Mouse (Mus musculus): ENCODE results near the gene Gm17387.

DNA sequence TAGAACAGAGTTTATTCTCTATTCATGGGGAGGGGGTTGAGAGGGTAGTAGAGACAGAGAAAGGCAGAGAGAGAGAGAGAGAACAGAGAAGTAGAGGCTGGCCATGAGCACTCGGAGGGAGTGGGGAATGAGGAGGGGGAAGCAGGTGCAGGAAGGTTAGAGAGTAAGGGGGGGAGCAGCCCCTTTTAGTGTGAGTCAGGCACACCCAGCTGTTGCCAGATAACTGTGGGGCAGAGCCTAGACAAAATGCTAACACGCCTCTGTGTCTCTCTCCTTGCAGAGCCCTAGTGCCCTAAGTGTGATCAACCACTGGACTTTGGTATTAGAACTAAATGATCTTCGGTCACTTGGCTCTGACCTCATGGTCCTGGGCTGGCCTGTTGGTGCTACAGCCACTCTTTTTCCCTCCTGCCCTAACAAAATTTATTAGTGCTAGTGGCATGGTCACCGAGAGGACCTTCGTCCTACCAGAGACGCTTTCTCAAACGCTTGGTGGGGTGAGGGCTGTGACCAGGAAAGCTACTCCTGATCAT lies 17.6 kb upstream of the Gm17387 start:
- TF ChIP-seq CTCF (IDR thresholded peaks at IDR 0.05; ENCODE audit: control insufficient read depth, insufficient read depth, low read length) (no peak), POLR2A (IDR thresholded peaks at IDR 0.05; ENCODE audit: borderline replicate concordance, control insufficient read depth, low read depth, low read length) (no peak)
